ENCODE assay signal across 8 mouse cellular contexts in the genomic region with DNA sequence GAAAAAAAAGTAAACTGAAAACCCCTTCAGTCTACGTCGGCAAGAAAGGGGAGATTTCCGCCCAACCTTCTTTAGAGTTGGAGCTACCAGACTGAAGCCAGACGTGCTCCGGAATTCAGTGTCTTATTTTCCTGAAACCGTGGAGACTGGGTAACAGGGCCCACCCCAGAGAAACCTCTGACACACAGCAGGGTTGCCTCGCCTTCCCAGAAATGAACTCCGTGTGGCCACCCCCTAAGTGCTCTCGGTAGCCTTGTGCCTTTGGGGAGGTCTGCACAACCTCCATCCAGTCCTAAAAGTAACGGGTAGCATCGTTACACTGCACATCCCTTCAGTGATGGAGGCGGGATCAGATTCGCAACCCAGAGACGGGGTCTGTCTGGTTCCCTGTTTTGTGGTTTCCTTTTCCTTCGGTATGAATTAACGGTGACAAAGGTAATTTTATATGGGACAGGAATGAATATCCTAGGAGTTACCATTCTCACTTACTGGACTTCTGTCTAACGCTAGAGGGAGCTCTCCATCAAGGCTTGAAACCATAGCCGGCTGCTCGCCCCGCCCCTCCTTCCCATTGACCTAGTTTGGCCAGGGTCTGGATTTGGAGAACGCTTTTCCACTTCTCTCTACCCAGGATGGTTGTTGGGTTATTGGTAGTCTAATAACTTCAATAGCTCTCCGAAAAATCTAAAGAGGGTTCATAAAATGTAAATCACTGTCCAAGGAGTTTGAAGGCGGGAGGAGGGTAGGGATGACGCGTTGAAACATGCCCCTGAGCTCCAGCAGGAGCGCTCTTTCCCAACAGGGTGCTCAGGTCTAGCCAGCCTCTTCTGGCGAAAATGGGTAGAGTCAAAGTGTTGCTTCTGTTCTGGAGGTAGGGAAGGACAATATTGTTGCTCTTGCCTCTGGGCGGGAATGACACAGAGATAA. TPM values are rescaled to one million over a fixed set of nuclear protein-coding genes. Genes with fewer than 3 reads are reported as not detected.
DNase-seq lines count a peak whose midpoint lies in the region; ATAC-seq and TF ChIP-seq lines count a peak whose summit lies in the region.

No protein-coding gene starts in this region.

- peaks cover 6 to 37% of the 10 kb centered on the region in 2 experiments for H3K4me1 ChIP-seq in CH12.LX (ENCODE audit: control insufficient read depth in 1 of 2, insufficient read depth in 2 of 2)
- H3K4me1 ChIP-seq in forebrain, embryonic 15.5 days = peaks cover 68% of the 10 kb centered on the region
- peaks cover 27% of the 10 kb centered on the region for H3K4me1 ChIP-seq in lung, adult 2 months (ENCODE audit: control insufficient read depth, insufficient read depth, low read length)
- peaks cover 58% of the 10 kb centered on the region for H3K4me1 ChIP-seq in neural tube, embryonic 15.5 days
- H3K4me1 ChIP-seq in thymus, adult 2 months (replicated peaks; ENCODE audit: control insufficient read depth, insufficient read depth, low read length) = peaks cover 28% of the 10 kb centered on the region

- dilution Hi-C loops in CH12.LX (cut with MboI; ENCODE audit: extremely low pct_ligation_motif_present, extremely low pct_unique_long_range_greater_than_20kb, low sequenced_read_pairs) = no loop called here

- peak; percentile 87 for TF ChIP-seq RAD21 in CH12.LX (IDR thresholded peaks at IDR 0.05; ENCODE audit: low read depth, low read length)

- H3K27ac ChIP-seq in CH12.LX (ENCODE audit: insufficient read depth, low read depth) = no peak overlapping the region
- peak overlapping the region; percentile 54; the same call in 1 of the 2 replicates for H3K27ac ChIP-seq in forebrain, embryonic 15.5 days (replicated peaks)
- peak overlapping the region; percentile 54; the same call in 1 of the 2 replicates for H3K27ac ChIP-seq in neural tube, embryonic 15.5 days (replicated peaks)
- H3K27ac ChIP-seq in thymus, adult 2 months (ENCODE audit: control insufficient read depth, insufficient read depth, low read length) = peak overlapping the region; percentile 22; the same call in 1 of the 2 replicates

- peak overlapping the region; percentile 11; the same call in 1 of the 2 replicates for H3K9ac ChIP-seq in CH12.LX (ENCODE audit: insufficient read depth, low read depth)
- H3K9ac ChIP-seq in forebrain, embryonic 15.5 days (replicated peaks) = peak overlapping the region; percentile 38; the same call in 1 of the 2 replicates
- H3K9ac ChIP-seq in neural tube, embryonic 15.5 days (replicated peaks) = 0 out of 2 replicates have a peak overlapping the region, but pooled peaks have one; percentile 11

- no peaks in the 10 kb centered on the region for H3K79me2 ChIP-seq in CH12.LX (replicated peaks; ENCODE audit: control insufficient read depth, extremely low read depth, insufficient read depth, poor library complexity, severe bottlenecking)

- peak; percentile 74 for ATAC-seq in forebrain, embryonic 15.5 days (replicated peaks)
- peak; percentile 78 for ATAC-seq in neural tube, embryonic 15.5 days (ENCODE audit: low FRiP score)

- H3K4me2 ChIP-seq in CH12.LX (ENCODE audit: insufficient read depth, low read depth, poor library complexity, severe bottlenecking) = peak overlapping the region; percentile 91
- peak overlapping the region; percentile 76 for H3K4me2 ChIP-seq in forebrain, embryonic 15.5 days (replicated peaks)
- H3K4me2 ChIP-seq in neural tube, embryonic 15.5 days = peak overlapping the region; percentile 94

- no peaks in the 10 kb centered on the region for H3K9me3 ChIP-seq in CH12.LX (replicated peaks; ENCODE audit: low read length)
- no peaks in the 10 kb centered on the region for H3K9me3 ChIP-seq in forebrain, embryonic 15.5 days
- no peaks in the 10 kb centered on the region for H3K9me3 ChIP-seq in neural tube, embryonic 15.5 days (replicated peaks)

- peak; percentile 78 to 86 for TF ChIP-seq CTCF in CH12.LX (conservative IDR thresholded peaks at IDR 0.05 in 1 of 2, IDR thresholded peaks at IDR 0.05 in 1 of 2; ENCODE audit: low read depth in 2 of 2, low read length in 2 of 2)
- TF ChIP-seq CTCF in lung, adult 2 months (IDR thresholded peaks at IDR 0.05; ENCODE audit: insufficient read depth, low read length) = peak; percentile 68
- no peak for TF ChIP-seq CTCF in thymus, adult 2 months (IDR thresholded peaks at IDR 0.05; ENCODE audit: borderline replicate concordance, control insufficient read depth, extremely low read depth, insufficient read depth, low read length, poor library complexity)

- peak overlapping the region; percentile 1 to 50 (median 39) for H3K4me3 ChIP-seq in CH12.LX (replicated peaks in 1 of 3; ENCODE audit: low read depth in 2 of 3, low read length in 2 of 3, poor library complexity in 1 of 3)
- peak overlapping the region; percentile 75 for H3K4me3 ChIP-seq in forebrain, embryonic 15.5 days
- peak overlapping the region; percentile 56 for H3K4me3 ChIP-seq in lung, adult 2 months (replicated peaks; ENCODE audit: extremely low read depth, low read depth, low read length)
- peak overlapping the region; percentile 46 for H3K4me3 ChIP-seq in neural tube, embryonic 15.5 days (replicated peaks)
- 0 out of 2 replicates have a peak overlapping the region, but pooled peaks have one; percentile 15 for H3K4me3 ChIP-seq in thymus, adult 2 months (ENCODE audit: control insufficient read depth, insufficient read depth, low read length)

- peaks cover 33% of the 10 kb centered on the region for H3K27me3 ChIP-seq in CH12.LX (replicated peaks)
- peaks cover 19% of the 10 kb centered on the region; the same call in 1 of the 2 replicates for H3K27me3 ChIP-seq in forebrain, embryonic 15.5 days
- H3K27me3 ChIP-seq in neural tube, embryonic 15.5 days (replicated peaks) = peaks cover 29% of the 10 kb centered on the region
- H3K27me3 ChIP-seq in thymus, adult 2 months (ENCODE audit: control insufficient read depth, insufficient read depth, low read length) = no peaks in the 10 kb centered on the region

- no peak for TF ChIP-seq EP300 in CH12.LX (IDR thresholded peaks at IDR 0.05; ENCODE audit: low read length)

- intact Hi-C loops in heart, postnatal 25 days (cut with DNase I) = loop anchor here (2.0 kb wide), 1 partner anchor 1281 kb away; no protein-coding TSS in a partner anchor

- no peaks in the 10 kb centered on the region for H3K36me3 ChIP-seq in CH12.LX (replicated peaks in 1 of 2; ENCODE audit: control insufficient read depth in 1 of 2, insufficient read depth in 1 of 2, low read length in 1 of 2)
- no peaks in the 10 kb centered on the region for H3K36me3 ChIP-seq in forebrain, embryonic 15.5 days
- no peaks in the 10 kb centered on the region for H3K36me3 ChIP-seq in neural tube, embryonic 15.5 days
- peaks cover 19% of the 10 kb centered on the region for H3K36me3 ChIP-seq in thymus, adult 2 months (ENCODE audit: control insufficient read depth, insufficient read depth, low read length)

- TF ChIP-seq POLR2A in CH12.LX (IDR thresholded peaks at IDR 0.05; ENCODE audit: low read depth, low read length) = no peak
- 0 out of 2 replicates have a peak, but pooled peaks have one; percentile 8 for TF ChIP-seq POLR2A in lung, adult 2 months (IDR thresholded peaks at IDR 0.05; ENCODE audit: borderline replicate concordance, extremely low read depth, low read depth, low read length)
- no peak for TF ChIP-seq POLR2A in thymus, adult 2 months (IDR thresholded peaks at IDR 0.05; ENCODE audit: control insufficient read depth, extremely low read depth, insufficient read depth, low read length, poor library complexity)

- peak; percentile 86 for DNase-seq in CH12.LX (ENCODE audit: extremely low read depth)
- DNase-seq in cerebellum, adult 11-12 months = peak; percentile 86
- peak; percentile 62 for DNase-seq in heart, postnatal 25 days (ENCODE audit: low spot score)
- peak; percentile 62 for DNase-seq in large intestine, adult 2 months (ENCODE audit: low read depth, low spot score)
- DNase-seq in lung, adult 2 months = peak; percentile 80
- DNase-seq in thymus, adult 2 months = peak; percentile 75

- in situ Hi-C loops in CH12.LX (cut with MboI; ENCODE audit: low pct_ligation_motif_present, low pct_unique_long_range_greater_than_20kb, low sequenced_read_pairs) = loop anchor here (5.0 to 25.0 kb wide), 5 partner anchors 655 to 1280 kb away; no protein-coding TSS in a partner anchor

- WGBS in forebrain, embryonic 15.5 days = 3% methylated on average over 28 of the region's 28 CpGs
- 15% methylated on average over 28 of the region's 28 CpGs for WGBS in large intestine, adult 2 months
- WGBS in lung, adult 2 months = 8% methylated on average over 28 of the region's 28 CpGs
- WGBS in neural tube, embryonic 15.5 days = 2% methylated on average over 28 of the region's 28 CpGs
- WGBS in thymus, adult 2 months = 11% methylated on average over 28 of the region's 28 CpGs

RNA-seq across cellular contexts. Expression of a gene that starts 6.1 kb away (rescaled TPM):
- total RNA-seq in CH12.LX (2012; rRNA removed) (not detected in 2 replicates), CH12.LX (2014; rRNA removed) (not detected in 2 replicates)
- polyA plus RNA-seq in CH12.LX (2012; ENCODE audit: insufficient read length, low read depth) = not detected in 2 replicates
- 17.2 TPM in 1 of 2 replicates, not detected in the other for polyA plus RNA-seq in forebrain, embryonic 15.5 days (2015; fragmentation: Nextera tagmentation; extraction: Ambion mirVana)
- total RNA-seq in heart, postnatal 25 days (2021) = not detected
- not detected in 2 replicates for polyA plus RNA-seq in large intestine, adult 2 months (2012; rRNA removed)
- polyA plus RNA-seq in lung, adult 2 months (2012; rRNA removed) = not detected in 2 replicates
- not detected in 2 replicates for polyA plus RNA-seq in neural tube, embryonic 15.5 days (2015; fragmentation: Nextera tagmentation; extraction: Ambion mirVana)
- polyA plus RNA-seq in thymus, adult 2 months (2012; rRNA removed) = not detected in 2 replicates

RNA-seq across cellular contexts. Expression of a gene that starts 6.5 kb away (rescaled TPM):
- total RNA-seq in CH12.LX (2012; rRNA removed) = 0.17 and 0.25 TPM in 2 replicates
- 0.20 and 0.27 TPM in 2 replicates for total RNA-seq in CH12.LX (2014; rRNA removed)
- 0.60 and 0.72 TPM in 2 replicates for polyA plus RNA-seq in CH12.LX (2012; ENCODE audit: insufficient read length, low read depth)
- polyA plus RNA-seq in forebrain, embryonic 15.5 days (2015; fragmentation: Nextera tagmentation; extraction: Ambion mirVana) = 1.6 and 2.6 TPM in 2 replicates
- total RNA-seq in heart, postnatal 25 days (2021) = 10 to 100 TPM; 12.0 to 17.6 TPM
- 8.7 and 11.4 TPM in 2 replicates for polyA plus RNA-seq in large intestine, adult 2 months (2012; rRNA removed)
- 26.0 and 28.2 TPM in 2 replicates for polyA plus RNA-seq in lung, adult 2 months (2012; rRNA removed)
- 0.84 and 1.3 TPM in 2 replicates for polyA plus RNA-seq in neural tube, embryonic 15.5 days (2015; fragmentation: Nextera tagmentation; extraction: Ambion mirVana)
- polyA plus RNA-seq in thymus, adult 2 months (2012; rRNA removed) = 103 and 116 TPM in 2 replicates

RNA-seq across cellular contexts. Expression of a gene that starts 50.0 kb away (rescaled TPM):
- total RNA-seq in CH12.LX (2012; rRNA removed) (not detected in 2 replicates), CH12.LX (2014; rRNA removed) (not detected in 2 replicates)
- polyA plus RNA-seq in CH12.LX (2012; ENCODE audit: insufficient read length, low read depth) = not detected in 2 replicates
- polyA plus RNA-seq in forebrain, embryonic 15.5 days (2015; fragmentation: Nextera tagmentation; extraction: Ambion mirVana) = not detected in 2 replicates
- not detected for total RNA-seq in heart, postnatal 25 days (2021)
- not detected in 2 replicates for polyA plus RNA-seq in large intestine, adult 2 months (2012; rRNA removed)
- polyA plus RNA-seq in lung, adult 2 months (2012; rRNA removed) = not detected in 2 replicates
- not detected in 2 replicates for polyA plus RNA-seq in neural tube, embryonic 15.5 days (2015; fragmentation: Nextera tagmentation; extraction: Ambion mirVana)
- not detected in 2 replicates for polyA plus RNA-seq in thymus, adult 2 months (2012; rRNA removed)

Comparison
In these comparisons a context has a peak if more than half of its experiments do, and no peak if none do; other contexts are left out.
1. H3K4me3 ChIP-seq: peak in every context shown above with its lines; median percentile 75 in forebrain, embryonic 15.5 days; 56 in lung, adult 2 months; 46 in neural tube, embryonic 15.5 days; 39 in CH12.LX; 15 in thymus, adult 2 months.